Mouse (Mus musculus) small intestine, adult 2 months (tissue): ENCODE results near the gene Cnih2.

Experiments used
- CTCF ChIP-seq: fragments of 200-500 bp; IDR thresholded peaks from 2 replicates; pipeline ENCODE4 v1.5.1; 2012; ENCODE audit warnings: low read depth, mild to moderate bottlenecking, control low read depth, inconsistent platforms, low read length, moderate library complexity, mixed read lengths; ENCODE audit not compliant: insufficient replicate concordance, insufficient read length; ENCODE audit errors: extremely low read depth
- POLR2A ChIP-seq: fragments of 200-500 bp; IDR thresholded peaks from 2 replicates; pipeline ENCODE4 v1.6.1; 2012; ENCODE audit warnings: low read depth, mild to moderate bottlenecking, control low read depth, inconsistent platforms, low read length, moderate library complexity

GRCm38 (mm10) chr19:5098363-5099143 lies at the start of gene Cnih2:
- no peak for TF ChIP-seq POLR2A
- no peak for TF ChIP-seq CTCF
